Mouse (Mus musculus) embryo, embryonic 11.5 days (tissue): ENCODE data around the gene Ssbp4.
"Not testable (repeated sequence)": the region's sequence is repeated elsewhere in the genome, so short reads cannot be mapped to it uniquely, and the experiment has no call there.

Experiments
- DNase-seq: peaks from one replicate; pipeline ENCODE4 v3.0.0-alpha.2; 2012; ENCODE audit warnings: low read depth, low spot score

Gene Ssbp4

DNA sequence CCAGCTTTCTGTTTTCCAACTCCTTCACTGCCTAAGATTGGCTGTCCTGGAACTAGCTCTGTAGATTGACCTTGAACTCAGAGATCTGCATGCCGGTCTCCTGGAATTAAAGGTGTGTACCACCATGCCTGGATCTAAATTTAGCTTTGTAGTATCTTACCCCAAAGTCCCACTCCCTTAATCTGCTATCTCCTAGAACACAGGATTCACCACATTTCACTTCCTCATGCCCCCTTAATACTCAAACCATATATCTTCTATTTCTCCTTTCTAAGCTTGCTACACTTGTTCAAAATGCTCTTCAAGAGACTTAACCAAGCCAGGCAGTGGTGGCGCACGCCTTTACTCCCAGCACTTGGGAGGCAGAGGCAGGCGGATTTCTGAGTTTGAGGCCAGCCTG, 20.7 kb downstream of the Ssbp4 start:
- DNase-seq: not testable (repeated sequence)

DNA sequence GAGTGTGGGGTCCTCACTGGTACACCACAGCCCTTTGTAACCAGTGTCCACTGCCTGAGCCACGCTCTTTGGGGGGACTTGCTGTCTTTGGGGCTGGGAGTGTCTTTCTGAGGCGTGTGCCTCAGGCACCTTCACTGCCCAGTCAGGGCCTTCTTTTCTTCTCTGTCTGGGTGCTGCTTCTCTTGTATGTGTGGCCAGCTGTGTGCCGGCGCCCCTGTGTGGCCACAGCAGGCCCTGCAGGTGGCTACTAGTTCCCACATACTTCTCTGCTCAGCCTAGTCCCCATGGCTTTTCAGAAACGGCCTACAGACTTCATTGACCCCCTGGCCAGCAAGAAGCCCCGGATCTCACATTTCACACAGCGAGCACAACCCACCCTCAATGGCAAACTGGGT, 23.4 kb downstream of the Ssbp4 start:
- no peak for DNase-seq

DNA sequence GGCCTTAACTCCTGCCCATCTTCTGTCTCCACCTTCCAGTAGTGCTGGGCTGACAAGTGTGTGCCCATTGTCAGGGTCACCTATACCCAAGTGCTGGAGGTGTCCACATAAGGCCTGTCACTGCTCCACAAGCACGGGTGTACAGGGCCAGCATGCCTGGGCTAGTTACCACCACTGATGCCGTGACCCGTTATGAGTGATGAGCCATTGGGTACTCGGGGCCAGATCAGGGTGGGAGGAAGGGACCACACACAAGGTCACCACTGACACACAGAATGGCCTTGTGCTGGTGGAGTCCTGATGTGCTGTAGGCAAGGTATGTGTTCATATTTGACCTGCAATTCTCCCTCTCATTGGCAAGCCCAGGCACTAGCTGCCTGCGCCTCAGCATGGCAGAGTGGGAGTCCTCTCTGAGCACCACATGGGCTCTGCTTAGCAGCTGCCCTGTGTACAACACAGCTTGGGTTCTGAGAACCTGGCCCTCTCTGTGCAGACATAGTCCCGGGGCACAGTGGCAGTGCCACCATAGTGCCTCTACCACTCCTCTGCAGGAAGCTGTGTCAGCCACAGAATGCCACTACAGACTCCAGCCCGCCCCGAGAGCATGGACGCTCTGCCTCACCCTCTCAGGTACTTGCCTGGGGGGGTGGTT, 23.9 kb downstream of the Ssbp4 start:
- no peak for DNase-seq

DNA sequence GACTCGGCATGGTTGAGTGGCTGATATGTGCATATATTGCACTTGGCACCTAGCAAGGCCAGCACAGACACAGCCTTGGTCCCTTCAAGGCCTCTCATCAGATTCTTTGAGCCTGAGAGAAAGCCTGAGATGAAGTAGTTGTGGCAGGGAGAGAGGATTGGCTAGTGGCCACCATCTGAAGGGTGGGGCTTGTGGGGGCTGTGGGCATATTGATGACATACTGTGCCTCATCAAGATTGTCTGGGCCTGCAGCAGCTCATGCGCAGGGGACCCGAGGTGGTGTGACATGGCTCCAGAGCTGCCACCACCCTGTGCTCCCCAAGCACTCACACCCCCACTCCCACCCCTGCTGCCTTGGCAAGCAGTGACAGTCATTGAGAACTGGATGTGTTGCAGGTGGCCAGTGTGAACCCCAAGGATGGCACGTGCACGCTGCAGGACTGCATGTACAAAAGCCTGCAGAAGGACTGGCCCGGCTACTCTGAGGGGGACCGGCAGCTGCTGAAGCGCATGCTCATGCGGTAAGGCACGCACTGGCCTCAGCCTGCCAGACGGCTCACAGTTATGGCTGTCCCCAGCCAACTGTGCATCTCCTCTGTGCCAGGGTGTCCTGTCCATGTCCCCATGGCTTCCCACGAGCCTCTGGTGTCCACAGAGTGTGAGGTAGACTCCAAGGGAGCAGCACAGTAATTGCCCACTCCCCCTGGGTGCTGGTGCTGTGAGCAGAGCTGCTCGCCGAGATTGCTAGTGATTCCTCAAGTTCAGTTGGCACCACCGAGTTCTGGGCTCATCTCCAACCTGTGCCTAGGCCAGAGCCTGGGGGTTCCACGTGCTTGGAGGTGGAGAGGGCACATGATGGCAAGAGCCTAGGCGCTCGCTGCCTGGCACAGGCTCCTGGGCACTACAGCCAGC, 24.9 kb downstream of the Ssbp4 start:
- DNase-seq: no peak

DNA sequence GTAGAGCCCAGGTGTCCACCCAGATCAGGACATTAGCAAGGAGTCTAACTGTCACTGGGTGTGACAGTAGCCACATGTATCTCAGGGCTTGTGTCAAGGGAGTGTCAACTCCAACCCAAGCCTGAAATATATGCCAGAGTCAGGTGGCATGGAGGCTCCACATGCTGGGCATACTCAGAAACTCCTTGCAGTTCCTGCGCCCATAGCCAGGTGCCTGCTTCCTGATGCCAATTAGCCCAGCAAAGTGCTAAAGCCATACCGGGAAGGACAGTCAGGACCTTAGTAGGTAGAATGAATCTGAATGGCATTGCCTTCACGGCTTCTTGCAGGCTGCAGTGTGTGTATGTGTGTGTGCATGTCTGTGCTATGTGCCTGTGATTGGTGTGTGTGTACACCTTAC, 31.5 kb downstream of the Ssbp4 start:
- DNase-seq: no peak

DNA sequence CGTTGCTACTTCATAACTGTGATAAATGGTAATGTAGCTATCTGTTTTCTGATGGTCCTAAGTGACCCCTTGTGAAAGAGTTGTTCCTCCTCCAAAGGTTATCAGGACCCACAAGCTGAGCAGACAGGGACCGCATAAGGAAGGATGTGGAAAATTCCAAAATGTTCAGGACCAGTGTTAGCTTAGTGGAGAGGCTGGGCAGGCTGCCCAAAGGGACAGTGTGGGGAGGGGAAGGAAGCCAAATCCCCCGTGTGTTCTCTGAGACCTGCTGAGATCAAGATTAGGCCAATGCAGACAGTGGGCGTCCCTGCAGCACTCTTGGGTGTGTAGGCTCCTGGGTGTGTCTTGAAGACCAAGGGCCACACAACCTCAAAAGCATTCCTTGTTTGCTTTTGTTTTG, 33.8 kb downstream of the Ssbp4 start:
- no peak for DNase-seq

DNA sequence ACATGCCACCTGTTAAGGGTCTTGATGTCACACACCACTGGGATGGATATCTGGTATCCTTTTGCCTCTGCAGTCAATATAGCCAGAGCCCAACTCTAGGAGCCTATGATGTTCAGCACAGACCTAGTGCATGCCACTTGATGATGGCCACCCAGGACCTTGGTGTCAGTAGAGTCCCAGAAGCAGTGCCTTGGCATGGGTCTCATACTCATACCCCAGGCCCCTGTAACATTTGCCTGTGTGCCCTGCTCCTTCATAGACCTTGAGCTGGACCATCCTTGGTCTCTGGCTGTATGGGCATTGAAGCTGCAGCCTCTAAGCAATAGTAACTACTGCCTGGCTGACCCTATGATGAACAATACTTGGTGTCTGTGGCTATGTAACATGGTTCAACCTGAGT, 34.4 kb downstream of the Ssbp4 start:
- DNase-seq: no peak

DNA sequence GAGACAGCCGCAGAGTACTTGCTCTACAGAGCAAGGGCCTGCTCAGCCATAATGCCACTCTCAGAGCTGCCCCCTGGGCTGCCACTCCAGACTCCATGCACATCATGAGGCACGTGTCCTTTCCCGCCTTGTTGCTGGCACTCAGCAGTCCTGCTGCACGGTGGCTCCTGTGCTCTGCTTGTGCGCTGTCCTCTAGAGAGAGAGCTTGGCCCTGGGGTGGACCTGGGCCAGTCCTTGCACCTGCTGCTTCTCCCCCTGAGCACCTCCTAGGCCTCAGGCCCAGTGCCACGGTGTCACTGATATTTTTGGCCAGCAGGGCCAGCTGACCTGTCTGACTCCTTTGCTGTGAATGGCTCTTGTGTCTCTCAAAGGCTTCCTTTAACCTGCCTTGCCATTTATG, 37.7 kb downstream of the Ssbp4 start:
- no peak for DNase-seq

DNA sequence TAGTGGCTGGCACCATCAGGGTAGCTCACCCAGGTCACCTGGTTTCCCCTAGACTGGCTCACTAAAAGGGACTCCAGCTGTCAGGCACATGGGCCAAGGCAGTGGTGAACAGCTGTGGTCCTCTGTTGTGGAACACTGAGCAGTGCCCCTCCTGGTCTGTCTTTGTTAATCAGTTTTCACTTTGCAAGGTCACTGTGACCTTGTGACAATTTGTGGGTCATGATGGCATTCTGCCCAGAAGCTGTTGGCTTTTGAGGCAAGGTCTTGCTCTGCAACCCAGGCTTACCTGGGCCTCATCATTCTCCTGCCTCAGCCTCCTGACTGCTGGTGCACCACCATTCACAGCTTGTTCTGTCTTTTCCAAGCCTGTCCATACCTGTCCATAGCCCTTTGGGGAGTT, 38.3 kb downstream of the Ssbp4 start:
- no peak for DNase-seq

DNA sequence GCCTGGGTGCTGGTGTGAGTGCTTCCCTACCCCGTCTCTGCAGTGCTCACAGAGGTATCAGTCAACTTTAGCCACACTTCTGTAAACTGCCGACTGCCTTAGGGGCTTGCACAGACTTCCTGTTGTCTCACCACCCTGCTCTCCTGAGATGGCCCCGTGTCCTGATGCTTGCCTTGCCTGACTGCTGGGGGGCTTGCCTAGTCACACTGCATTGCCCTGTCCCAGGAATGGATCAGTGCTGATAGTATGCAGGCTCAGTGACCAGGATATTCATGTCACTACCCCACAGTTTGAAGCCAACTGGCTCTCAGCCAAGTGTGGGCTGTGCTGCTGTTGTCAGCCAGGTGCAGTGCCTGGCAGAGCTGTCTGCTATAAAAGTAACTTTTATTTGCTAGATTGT, 43.1 kb downstream of the Ssbp4 start:
- DNase-seq: no peak

DNA sequence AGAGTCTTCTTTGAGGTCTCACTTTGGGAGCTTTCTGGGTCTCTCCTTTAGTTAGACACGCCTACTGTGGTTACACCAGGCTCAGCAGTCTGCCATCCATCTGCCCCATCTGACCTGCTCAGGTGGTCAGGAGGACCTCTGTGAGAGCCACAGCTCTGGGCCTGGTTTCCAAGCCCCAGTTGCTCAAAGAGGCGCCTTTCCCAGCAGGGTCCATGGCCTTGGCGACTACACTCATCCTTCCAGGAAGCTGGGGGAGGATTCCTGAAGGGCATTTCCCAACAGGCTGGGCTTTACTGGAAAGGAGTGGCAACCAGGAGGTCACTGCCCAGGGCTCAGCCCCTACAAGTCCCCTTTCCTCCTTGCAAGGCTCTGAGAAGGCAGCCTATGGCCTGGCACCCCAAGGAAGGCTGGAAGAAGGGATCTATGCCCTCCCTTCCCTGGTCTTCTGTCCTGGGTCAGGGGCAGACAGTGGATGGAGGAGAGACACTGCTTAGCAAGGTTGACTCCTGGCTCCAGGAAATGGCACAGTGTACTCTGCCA, 43.9 kb downstream of the Ssbp4 start:
- no peak for DNase-seq

DNA sequence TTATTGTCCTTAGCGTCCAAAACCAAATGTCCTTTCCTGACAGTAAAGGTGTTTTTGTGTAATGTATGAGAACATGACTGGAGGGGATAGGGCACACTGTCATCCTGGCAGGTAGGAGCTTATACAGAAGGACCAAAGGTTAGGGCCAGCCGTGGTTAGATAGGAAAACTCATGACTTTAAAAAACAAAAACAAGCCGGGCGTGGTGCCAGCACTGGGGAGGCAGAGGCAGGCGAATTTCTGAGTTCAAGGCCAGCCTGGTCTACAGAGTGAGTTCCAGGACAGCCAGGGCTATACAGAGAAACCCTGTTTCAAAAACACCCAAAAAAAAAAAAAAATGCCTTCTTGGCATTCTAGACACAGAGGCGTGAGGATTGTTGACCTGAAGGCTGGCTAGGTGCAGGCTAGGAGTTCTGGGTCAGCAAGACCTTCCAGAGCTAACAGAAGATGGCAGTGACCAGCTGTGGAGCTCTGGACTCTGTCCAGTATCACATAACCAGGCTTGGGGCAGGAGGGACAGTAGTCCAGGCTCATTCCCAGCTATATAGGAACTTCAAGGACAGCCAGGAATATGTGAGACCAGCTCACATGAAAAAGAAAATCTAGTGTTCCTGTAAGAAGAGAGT, 44.8 kb downstream of the Ssbp4 start:
- no peak for DNase-seq

DNA sequence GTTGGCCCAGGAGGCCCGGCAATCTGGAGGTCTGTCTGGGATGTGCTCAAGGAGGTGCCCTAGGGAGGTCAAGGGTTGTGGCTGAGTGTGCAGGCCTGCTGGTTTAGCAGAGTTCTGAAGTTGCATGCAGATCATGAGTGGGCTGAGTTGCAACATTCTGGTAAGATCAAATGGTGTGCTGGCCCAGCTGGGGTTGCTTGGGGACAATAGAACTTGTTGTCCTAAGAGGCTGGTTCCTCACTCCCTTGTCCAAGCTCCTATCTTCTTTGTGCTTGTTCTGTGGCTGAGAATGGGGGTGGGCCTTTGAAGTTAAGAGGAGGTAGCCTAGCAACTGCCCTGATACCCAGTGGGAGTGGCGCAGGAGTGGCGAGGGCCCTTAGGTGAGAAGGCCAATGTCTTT, 45.9 kb downstream of the Ssbp4 start:
- no peak for DNase-seq

DNA sequence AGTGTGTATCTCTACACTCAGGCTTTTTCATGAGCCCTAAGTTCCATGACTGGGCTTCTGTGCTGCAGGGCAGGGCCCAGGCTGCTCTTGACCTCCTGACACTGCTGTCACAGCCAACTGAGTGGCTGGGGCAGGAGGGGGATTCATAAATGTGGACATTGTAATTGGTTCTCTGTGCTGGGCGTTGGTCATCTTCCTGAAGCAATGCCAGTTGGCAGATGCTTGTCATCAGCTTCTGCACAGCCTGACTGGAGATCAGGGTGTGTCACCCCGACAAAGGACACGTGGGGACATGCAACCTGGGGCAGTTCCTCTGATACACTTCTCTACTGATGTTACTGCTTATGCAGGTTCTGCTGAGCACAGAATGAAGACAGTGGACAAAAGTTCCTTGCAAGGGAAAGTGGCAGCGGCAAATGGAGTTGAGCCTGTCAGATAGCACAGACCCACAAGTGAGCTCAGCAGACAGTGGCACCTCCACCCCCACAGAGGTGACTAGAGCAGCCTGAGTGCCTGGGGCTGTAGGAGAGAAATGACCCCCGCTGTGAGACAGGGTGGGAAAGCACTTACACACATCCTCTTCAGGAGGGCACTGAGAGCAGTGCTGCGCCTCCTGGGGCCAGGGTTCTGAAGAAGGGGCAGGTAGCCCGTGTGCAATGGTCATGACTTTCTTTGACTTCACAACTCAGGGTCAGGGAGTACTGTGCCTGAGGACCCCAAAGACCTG, 46.7 kb downstream of the Ssbp4 start:
- DNase-seq: no peak

DNA sequence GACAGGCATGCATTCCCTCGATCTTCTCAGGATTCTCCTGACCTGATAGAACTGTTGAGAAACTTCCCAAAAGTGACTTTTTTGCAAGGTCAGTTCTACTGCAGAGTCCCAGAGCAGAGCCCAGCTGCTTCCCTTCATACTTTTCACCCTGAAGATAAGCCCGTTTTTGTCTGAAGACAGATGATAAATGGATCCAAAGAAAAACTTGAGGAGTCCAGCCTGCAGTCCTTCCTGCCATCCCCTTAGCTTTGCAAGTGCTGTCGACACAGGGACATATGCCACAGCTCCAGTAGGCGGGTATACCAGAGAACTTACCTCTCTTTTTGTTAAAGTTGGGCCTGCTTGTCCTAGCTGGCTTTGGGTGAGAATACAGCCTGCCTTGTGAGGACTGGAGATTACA, 47.3 kb downstream of the Ssbp4 start:
- no peak for DNase-seq

DNA sequence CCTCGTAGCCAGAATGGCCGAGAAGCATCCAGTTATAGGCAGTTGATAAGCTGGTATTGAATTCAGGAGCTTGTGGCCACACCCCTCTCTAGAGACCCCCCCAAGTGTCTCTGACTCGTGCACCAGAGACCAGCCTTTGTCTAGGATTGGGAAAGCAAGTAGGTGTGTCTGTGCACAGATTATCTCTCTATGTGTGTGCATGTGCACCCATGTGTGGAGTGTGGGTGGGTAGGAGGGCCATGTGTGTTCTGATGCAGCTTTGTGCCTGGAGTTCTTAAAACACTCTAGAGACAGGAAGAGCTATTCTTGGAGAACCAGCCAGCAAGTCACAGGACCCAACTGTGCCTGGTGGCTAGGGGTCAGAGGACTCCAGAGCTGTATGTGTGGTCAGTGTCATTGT, 48.1 kb downstream of the Ssbp4 start:
- DNase-seq: no peak

DNA sequence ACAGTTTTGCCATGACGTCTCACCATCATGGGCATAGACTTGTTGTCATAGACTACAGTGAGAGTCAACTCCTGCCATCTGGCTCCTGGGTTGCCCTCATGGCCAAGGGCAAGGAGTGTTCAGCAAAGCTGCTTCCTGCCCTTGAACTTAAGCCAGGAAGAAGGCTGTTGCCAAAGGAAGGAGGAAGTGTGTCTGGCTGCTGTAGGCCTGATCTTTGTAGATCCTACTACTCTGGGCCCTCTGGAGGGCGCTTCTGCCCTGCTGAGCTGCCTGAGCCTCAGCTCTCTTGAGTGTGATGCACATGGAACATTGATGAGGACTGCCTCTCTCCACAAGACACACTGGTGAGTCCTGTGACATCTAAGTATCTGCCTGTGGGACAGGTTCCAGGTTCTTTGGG, 48.6 kb downstream of the Ssbp4 start:
- DNase-seq: no peak

DNA sequence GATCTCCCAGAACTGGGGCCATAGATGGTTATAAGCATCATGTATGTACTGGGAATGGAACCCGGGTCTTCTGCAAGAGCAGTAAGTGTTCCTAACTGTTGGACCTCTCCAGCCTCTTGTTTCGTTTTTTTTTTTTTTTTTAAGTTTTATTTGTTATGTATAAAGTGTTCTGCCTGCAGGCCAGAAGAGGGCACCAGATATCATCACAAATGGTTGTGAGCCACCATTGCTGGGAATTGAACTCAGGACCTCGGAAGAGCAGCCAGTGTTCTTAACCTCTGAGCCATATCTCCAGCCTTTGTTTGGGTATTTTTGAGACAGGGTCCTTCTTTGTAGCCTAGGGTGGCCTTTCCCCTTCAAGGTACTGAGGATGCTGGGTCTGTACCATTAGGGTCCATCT, 49.7 kb downstream of the Ssbp4 start:
- no peak for DNase-seq

DNA sequence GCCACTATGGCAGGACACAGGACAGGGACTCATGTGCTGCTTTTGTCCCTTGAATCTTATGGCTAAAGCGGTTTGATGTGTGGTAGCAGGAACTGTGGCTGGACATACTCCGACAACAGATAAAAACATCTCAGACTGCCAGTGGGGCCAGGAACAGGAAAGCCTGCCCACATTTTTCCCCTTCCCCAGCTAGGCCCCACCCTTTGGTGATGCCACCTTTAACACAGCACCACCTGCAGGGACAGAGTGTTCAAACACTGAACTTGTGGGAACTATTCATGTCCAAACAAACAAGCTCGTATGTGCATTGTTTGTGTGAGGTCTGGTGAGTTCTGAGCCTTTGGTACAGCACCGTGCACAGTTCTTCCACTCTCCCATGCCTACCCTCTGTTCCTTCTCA, 50.3 kb downstream of the Ssbp4 start:
- DNase-seq: no peak

DNA sequence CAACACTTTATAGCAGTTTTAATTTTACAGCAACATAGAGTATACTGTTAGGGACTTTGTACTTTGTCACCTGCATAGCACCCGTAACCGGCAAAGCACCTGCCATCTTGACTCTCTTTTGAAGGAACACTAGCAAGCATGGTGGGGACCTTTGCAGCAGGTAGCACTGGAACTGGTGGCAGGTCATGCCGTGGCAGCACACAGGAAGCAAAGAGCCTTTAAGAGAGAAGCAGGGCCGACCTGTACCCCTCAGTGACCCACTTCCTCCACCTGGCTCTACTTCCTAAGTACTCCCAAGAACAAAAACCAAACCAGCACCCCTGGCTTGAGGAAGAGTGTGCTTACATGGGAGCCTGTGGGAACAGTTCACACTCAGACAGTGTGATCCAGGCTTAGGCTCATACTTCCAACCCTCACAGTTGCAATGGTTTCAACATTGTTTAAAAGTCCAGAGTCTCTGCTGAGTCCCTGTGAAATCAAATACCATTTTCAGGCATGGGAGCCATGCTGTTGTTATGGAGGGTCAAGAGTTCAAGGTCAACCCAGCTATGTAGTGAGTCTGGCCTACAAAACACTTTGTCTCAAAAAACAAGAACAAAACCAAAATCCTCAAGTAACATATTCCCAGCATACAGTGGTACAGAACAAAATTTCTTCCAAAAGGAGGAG, 53.5 kb downstream of the Ssbp4 start:
- no peak for DNase-seq

DNA sequence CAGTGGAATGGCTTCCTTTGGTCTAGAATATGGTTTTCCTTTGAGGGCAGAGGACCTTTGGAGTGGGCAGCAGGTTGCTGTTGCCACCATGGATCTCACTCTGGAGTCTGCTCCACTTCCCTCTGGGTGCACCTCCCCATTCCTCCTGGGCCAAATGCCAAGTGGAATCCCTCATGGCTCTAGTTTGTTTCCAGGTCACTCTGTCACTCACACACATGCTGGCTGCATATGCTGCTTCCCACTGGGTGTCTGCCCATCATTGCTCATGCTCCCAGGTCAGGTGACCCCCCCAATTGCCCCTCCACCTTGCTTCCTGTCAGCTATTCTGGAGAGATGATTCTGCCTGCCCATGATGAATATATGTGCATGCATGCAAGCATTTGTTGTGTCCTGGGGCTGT, 54.9 kb downstream of the Ssbp4 start:
- DNase-seq: no peak
